ENCODE assay signal across 24 mouse cellular contexts in genomic region chr6:18220691-18221090, GRCm38 (mm10). TPM values are rescaled to one million over a fixed set of nuclear protein-coding genes. Genes with fewer than 3 reads are reported as not detected.
"Had no signal": no experiment of that assay in that cellular context is flagged by ENCODE, and none has a peak within 500 bp of the region (broad histone marks: within the 10 kb centered on the region; RNA-seq: fewer than 3 reads in every experiment).

No protein-coding gene starts in this region.

- H3K4me3 ChIP-seq: gastrocnemius, adult 2 months; heart, embryonic 10.5 days; heart, embryonic 12.5 days; hindbrain, embryonic 10.5 days; hindbrain, embryonic 12.5 days; intestine, embryonic 15.5 days; layer of hippocampus, adult 2 months; left cerebral cortex, adult 2 months; limb, embryonic 10.5 days; limb, embryonic 12.5 days had no signal

- H3K36me3 ChIP-seq: heart, embryonic 10.5 days; heart, embryonic 12.5 days; hindbrain, embryonic 10.5 days; hindbrain, embryonic 12.5 days; intestine, embryonic 15.5 days; limb, embryonic 10.5 days; limb, embryonic 12.5 days had no signal

- H3K4me2 ChIP-seq: heart, embryonic 12.5 days; hindbrain, embryonic 12.5 days; hindbrain, embryonic 14.5 days; intestine, embryonic 15.5 days; limb, embryonic 12.5 days had no signal

- H3K9ac ChIP-seq: heart, embryonic 12.5 days; hindbrain, embryonic 12.5 days; hindbrain, embryonic 14.5 days; intestine, embryonic 15.5 days; limb, embryonic 12.5 days had no signal

- ATAC-seq: hindbrain, embryonic 16.5 days; inflammation-experienced regulatory T-cells, adult 6 months; intestine, embryonic 15.5 days; intestine, postnatal 0 days had no signal

- DNase-seq: gastrocnemius, adult 2 months; gastrocnemius, postnatal 10 days; gastrocnemius, postnatal 25 days; heart, adult 18-20 months; heart, postnatal 10 days; heart, postnatal 4 days; kidney, adult 18-20 months; kidney, adult 8-10 months; kidney, postnatal 10 days; kidney, postnatal 25 days; kidney, postnatal 4 days had no signal

- H3K4me1 ChIP-seq: heart, embryonic 12.5 days; hindbrain, embryonic 12.5 days; intestine, embryonic 15.5 days; limb, embryonic 10.5 days; limb, embryonic 12.5 days had no signal

- H3K27ac ChIP-seq: gastrocnemius, adult 2 months; heart, embryonic 10.5 days; hindbrain, embryonic 10.5 days; hindbrain, embryonic 12.5 days; hindbrain, embryonic 14.5 days; intestine, embryonic 15.5 days; layer of hippocampus, adult 2 months; left cerebral cortex, adult 2 months; limb, embryonic 10.5 days; limb, embryonic 12.5 days had no signal

- H3K9me3 ChIP-seq: heart, embryonic 10.5 days; heart, embryonic 12.5 days; hindbrain, embryonic 10.5 days; hindbrain, embryonic 12.5 days; intestine, embryonic 15.5 days; limb, embryonic 10.5 days; limb, embryonic 12.5 days had no signal

- H3K27me3 ChIP-seq: heart, embryonic 12.5 days; hindbrain, embryonic 12.5 days; intestine, embryonic 15.5 days; limb, embryonic 12.5 days had no signal

RNA-seq across cellular contexts. Expression of gene Cftr, which starts 50.2 kb away (rescaled TPM):
- polyA plus RNA-seq: inflammation-experienced regulatory T-cells, adult 6 months had no signal
